Mouse (Mus musculus) ES-Bruce4 (cell line): ENCODE measurements at regions not wholly inside any gene's neighbourhood (a gene's known extent, or its start where the extent isn't known, plus 50 kb on each side); places are given as distances from the start of the nearest gene placed in this dataset.

Experiments
- H3K27ac ChIP-seq: 2 replicates; pipeline ENCODE4 v1.5.1; 2012; ENCODE audit warnings: low read length, inconsistent platforms; ENCODE audit not compliant: insufficient read depth
- H3K27me3 ChIP-seq: 2 replicates; pipeline ENCODE4 v1.6.1; 2012; ENCODE audit warnings: mild to moderate bottlenecking, low read length, inconsistent platforms; ENCODE audit not compliant: control insufficient read depth, poor library complexity, insufficient read depth, severe bottlenecking
- H3K36me3 ChIP-seq: 2 replicates; pipeline ENCODE4 v1.6.1; 2012; ENCODE audit warnings: inconsistent platforms, mild to moderate bottlenecking, low read length, moderate library complexity; ENCODE audit not compliant: control insufficient read depth, poor library complexity, insufficient read depth, severe bottlenecking
- H3K4me1 ChIP-seq: one replicate; pipeline ENCODE4 v1.8.1; 2011; ENCODE audit warnings: low read length; ENCODE audit not compliant: control insufficient read depth, insufficient read depth
- H3K4me3 ChIP-seq: 2 replicates; pipeline ENCODE4 v1.5.1; 2011; ENCODE audit warnings: low read depth, mild to moderate bottlenecking, low read length
- H3K9ac ChIP-seq: 2 replicates; pipeline ENCODE4 v1.6.1; 2012; ENCODE audit warnings: low read depth, mild to moderate bottlenecking, inconsistent platforms; ENCODE audit not compliant: poor library complexity, severe bottlenecking
- H3K9me3 ChIP-seq: replicated peaks from 2 replicates; pipeline ENCODE4 v1.6.1; 2012; ENCODE audit warnings: mild to moderate bottlenecking, low read length, inconsistent platforms; ENCODE audit not compliant: control insufficient read depth, poor library complexity, insufficient read depth, severe bottlenecking
- CTCF ChIP-seq: IDR thresholded peaks from one replicate; pipeline ENCODE4 v1.8.1; 2011; ENCODE audit warnings: low read depth, low read length
- EP300 ChIP-seq: IDR thresholded peaks from 2 replicates; pipeline ENCODE4 v1.6.1; 2011; ENCODE audit warnings: low read depth, low read length; ENCODE audit not compliant: insufficient read depth
- POLR2A ChIP-seq: IDR thresholded peaks from one replicate; pipeline ENCODE4 v1.8.1; 2011; ENCODE audit warnings: low read length; ENCODE audit not compliant: insufficient read depth

- H3K4me1 ChIP-seq = no peaks in the 10 kb centered on the region
- no peak overlapping the region for H3K9ac ChIP-seq
- H3K9me3 ChIP-seq = no peaks in the 10 kb centered on the region; the same call in 1 of the 2 replicates
- H3K4me3 ChIP-seq = no peak overlapping the region
- H3K36me3 ChIP-seq = no peaks in the 10 kb centered on the region
- TF ChIP-seq CTCF (no peak), EP300 (no peak)
- H3K27ac ChIP-seq = no peak overlapping the region
- no peaks in the 10 kb centered on the region for H3K27me3 ChIP-seq
Measured at GRCm38 (mm10) chr1:144355560-144356310, 106.7 kb upstream of the Rgs1 start.

- H3K27ac ChIP-seq = no peak overlapping the region
- H3K9ac ChIP-seq = no peak overlapping the region
- H3K27me3 ChIP-seq = no peaks in the 10 kb centered on the region
- no peaks in the 10 kb centered on the region for H3K36me3 ChIP-seq
- no peaks in the 10 kb centered on the region; the same call in 1 of the 2 replicates for H3K9me3 ChIP-seq
- no peaks in the 10 kb centered on the region for H3K4me1 ChIP-seq
- TF ChIP-seq POLR2A (no peak), CTCF (no peak), EP300 (no peak)
- no peak overlapping the region for H3K4me3 ChIP-seq
Measured at GRCm38 (mm10) chr1:144355041-144355440, 106.0 kb upstream of the Rgs1 start.

GRCm38 (mm10) chr1:144353320-144353719, 104.3 kb upstream of the Rgs1 start:
- H3K4me1 ChIP-seq = no peaks in the 10 kb centered on the region
- H3K9me3 ChIP-seq = no peaks in the 10 kb centered on the region; the same call in 1 of the 2 replicates
- H3K4me3 ChIP-seq = no peak overlapping the region
- H3K9ac ChIP-seq = no peak overlapping the region
- no peaks in the 10 kb centered on the region for H3K36me3 ChIP-seq
- H3K27ac ChIP-seq = no peak overlapping the region
- no peak for TF ChIP-seq POLR2A
- no peak for TF ChIP-seq EP300
- TF ChIP-seq CTCF = no peak
- H3K27me3 ChIP-seq = no peaks in the 10 kb centered on the region

- TF ChIP-seq CTCF (no peak), POLR2A (no peak), EP300 (no peak)
- no peak overlapping the region for H3K27ac ChIP-seq
- H3K9ac ChIP-seq = no peak overlapping the region
- no peaks in the 10 kb centered on the region for H3K4me1 ChIP-seq
- H3K27me3 ChIP-seq = no peaks in the 10 kb centered on the region
- no peak overlapping the region for H3K4me3 ChIP-seq
- no peaks in the 10 kb centered on the region for H3K9me3 ChIP-seq
- H3K36me3 ChIP-seq = no peaks in the 10 kb centered on the region
Measured at GRCm38 (mm10) chr1:144343820-144344219, 94.8 kb upstream of the Rgs1 start.

GRCm38 (mm10) chr1:144343299-144343698, 94.3 kb upstream of the Rgs1 start:
- Histone ChIP-seq H3K4me1 (no peaks in the 10 kb centered on the region), H3K9me3 (no peaks in the 10 kb centered on the region), H3K27me3 (no peaks in the 10 kb centered on the region), H3K9ac (no peak overlapping the region), H3K4me3 (no peak overlapping the region), H3K27ac (no peak overlapping the region), H3K36me3 (no peaks in the 10 kb centered on the region)
- TF ChIP-seq EP300 = no peak
- TF ChIP-seq POLR2A = no peak

GRCm38 (mm10) chr1:144337572-144337971, 88.5 kb upstream of the Rgs1 start:
- Histone ChIP-seq H3K4me3 (no peak overlapping the region), H3K4me1 (no peaks in the 10 kb centered on the region), H3K27ac (no peak overlapping the region), H3K27me3 (no peaks in the 10 kb centered on the region), H3K36me3 (no peaks in the 10 kb centered on the region), H3K9ac (no peak overlapping the region), H3K9me3 (no peaks in the 10 kb centered on the region)
- no peak for TF ChIP-seq POLR2A
- no peak for TF ChIP-seq CTCF
- no peak for TF ChIP-seq EP300
